Mouse (Mus musculus): Measurements from ENCODE around the gene Itgb1bp1. TPM values are rescaled to one million over a fixed set of nuclear protein-coding genes. Genes with fewer than 3 reads are reported as not detected.
A peak's percentile ranks its signal among the peaks of the same experiment; 100 is the strongest.

The Itgb1bp1 gene
- polyA plus RNA-seq, 1 experiment from 2014 or later, result 43.0 TPM

DNA sequence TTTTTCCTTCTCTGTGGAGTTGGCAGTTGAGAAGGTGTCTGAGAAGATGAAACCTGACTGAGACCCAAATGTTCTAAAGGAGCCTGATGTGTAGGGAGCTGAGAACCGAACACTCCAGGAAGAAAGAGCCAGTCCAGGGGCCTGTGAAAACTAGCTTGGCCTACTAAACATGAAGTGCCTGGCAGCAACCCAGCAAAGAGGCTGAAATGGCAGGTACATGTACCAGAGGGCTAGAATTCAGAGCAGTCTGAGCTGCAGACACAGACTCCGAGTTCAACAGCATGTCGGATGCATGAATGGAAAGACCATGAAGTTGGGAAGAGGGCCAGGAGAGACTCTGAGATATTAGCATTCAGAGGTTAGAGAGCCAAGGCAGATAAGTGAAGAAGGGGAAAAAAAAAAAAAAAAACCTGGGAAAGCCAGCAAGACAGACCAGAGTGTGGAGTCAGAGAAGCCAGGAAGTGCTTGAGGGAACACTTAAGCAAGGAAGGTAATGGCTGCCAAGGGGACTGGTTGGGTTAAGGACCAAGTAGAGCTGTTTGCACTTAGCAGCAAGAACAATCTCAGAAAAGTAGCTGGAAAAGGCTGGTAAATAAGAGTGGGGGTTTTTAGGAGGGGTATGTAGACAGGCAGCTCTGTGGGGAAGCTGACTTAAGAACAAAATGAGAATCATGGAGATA, 2.8 kb upstream of the Itgb1bp1 start:
- Histone ChIP-seq H3K4me1 (peaks cover 15% of the 10 kb centered on the region), H3K9me3 (replicated peaks) (no peaks in the 10 kb centered on the region), H3K27ac (replicated peaks) (no peak overlapping the region), H3K36me3 (peaks cover 57% of the 10 kb centered on the region), H3K4me3 (no peak overlapping the region), H3K27me3 (ENCODE audit: low read depth, poor library complexity, severe bottlenecking) (no peaks in the 10 kb centered on the region)
- no peak for DNase-seq (ENCODE audit: low spot score)
- 94% methylated on average over 3 of the region's 3 CpGs for WGBS

DNA sequence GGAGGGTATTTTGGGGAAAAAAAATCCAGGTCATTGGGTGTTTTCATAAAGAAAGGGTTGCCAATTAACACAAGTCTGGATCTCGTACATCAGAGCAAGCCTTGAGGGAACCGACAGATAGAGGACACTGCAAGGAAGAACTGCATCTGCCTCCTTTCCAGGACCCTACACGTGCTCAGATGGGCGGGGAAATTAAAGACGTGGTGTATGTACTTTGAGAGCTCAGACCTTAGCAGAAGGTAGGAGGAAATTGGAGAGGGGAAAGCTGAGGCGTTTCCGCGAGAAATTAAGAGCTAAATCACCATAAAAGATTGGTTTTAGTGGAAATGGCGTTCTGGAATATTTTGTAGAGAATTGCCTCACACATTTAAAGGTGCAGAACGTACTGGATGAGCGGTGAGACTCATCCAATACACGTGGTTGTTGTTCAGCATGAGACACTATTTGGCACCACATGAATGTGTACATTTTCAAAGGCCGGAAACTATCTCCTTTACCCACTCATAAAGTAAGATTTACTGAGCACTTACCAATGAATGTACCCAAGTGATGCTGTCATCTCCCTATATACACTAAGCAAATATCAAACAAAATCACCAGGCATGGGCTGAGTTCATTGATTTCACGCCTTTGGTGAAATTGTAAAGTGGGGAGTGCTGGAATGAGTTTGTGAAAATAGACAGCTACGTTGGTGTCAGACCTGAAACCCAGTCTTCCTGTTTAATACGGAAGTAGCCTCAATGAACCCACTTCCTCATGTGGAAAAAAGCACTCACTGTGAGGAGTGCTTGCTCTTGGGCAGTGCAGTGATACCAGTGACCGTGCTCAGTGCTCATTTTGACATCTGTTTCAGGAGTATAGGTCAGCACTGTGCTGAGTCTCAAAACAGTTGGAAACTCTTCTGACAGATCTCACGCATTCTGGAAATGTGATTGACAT, 897 bp upstream of the Itgb1bp1 start:
- peaks cover 15% of the 10 kb centered on the region for H3K4me1 ChIP-seq
- WGBS, result 41% methylated on average over 18 of the region's 18 CpGs
- peak; percentile 16 for DNase-seq (ENCODE audit: low spot score)

DNA sequence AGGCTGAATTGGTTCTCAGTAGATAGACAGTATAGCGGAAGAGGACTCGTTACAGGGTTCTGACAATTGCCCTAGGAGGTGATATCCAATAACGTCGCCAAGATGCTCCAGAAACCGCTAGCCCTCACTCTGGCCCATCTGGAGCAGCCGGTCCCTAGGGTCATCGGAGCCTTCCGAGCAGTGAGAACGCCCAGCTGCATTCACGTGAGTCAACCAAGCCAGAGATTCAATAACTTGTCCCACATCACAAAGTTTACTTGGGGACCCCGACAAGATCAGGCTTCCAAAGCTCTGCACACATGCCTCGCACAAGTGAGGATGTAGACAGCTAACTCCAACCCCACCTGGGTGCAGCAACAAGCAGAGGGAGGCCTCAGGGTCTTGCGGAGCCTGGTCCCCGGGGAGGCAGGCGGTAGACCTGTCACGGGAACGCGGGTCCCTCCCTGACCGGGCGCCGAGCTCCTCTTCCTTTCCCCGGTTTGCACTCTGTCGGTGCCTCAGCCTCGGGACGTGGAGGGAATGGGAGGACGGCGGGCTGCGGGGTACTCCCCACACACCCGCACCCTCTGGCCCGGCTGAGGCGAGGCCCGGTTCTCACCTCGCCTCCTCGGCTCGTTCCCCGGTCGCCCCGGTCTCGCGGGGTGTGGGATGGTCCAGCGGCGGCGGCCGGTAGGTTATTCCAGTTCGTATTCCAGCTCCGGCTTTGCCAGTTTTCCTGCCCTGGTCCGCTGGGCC, 409 bp downstream of the Itgb1bp1 start:
- Histone ChIP-seq H3K27me3 (ENCODE audit: low read depth, poor library complexity, severe bottlenecking) (no peaks in the 10 kb centered on the region), H3K4me1 (peaks cover 15% of the 10 kb centered on the region), H3K36me3 (peaks cover 26% of the 10 kb centered on the region), H3K9me3 (replicated peaks) (no peaks in the 10 kb centered on the region), H3K4me3 (peak overlapping the region; percentile 76), H3K27ac (replicated peaks) (peak overlapping the region; percentile 91)
- WGBS, result under 1% methylated on average over 41 of the region's 47 CpGs
- DNase-seq (ENCODE audit: low spot score), result no peak

More for the DNA sequence above, 897 bp upstream of the Itgb1bp1 start:
- Histone ChIP-seq H3K27ac (replicated peaks) (peak overlapping the region; percentile 91), H3K36me3 (peaks cover 39% of the 10 kb centered on the region), H3K4me3 (peak overlapping the region; percentile 76), H3K9me3 (replicated peaks) (no peaks in the 10 kb centered on the region), H3K27me3 (ENCODE audit: low read depth, poor library complexity, severe bottlenecking) (no peaks in the 10 kb centered on the region)

DNA sequence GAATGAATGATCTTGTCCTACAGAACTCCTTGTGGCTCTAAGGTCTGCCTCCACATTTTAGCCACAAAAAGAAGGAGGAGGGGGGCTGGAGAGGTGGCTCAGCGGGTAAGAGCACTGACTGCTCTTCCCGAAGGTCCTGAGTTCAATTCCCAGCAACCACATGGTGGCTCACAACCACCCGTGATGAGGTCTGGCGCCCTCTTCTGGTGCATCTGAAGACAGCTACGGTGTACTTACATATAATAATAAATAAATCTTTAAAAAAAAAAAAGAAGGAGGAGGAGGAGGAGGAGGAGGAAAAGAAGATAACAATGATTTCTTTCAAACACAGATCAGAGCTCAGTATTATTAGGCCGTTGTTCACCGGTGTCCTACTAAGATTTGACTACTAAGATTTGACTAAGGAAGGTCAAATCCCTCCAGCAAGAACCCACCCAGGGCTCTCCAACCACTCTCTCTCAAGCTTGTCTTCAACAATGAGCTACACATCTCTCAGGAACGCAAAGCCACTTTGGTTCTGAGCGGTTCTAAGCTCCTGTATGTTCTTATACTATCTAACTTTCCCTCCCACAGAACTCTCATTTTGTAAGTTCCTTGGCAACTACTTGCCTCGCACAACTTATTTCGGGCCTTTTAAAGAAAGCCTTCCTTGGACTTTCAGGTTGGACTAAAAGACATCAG, 1.2 kb downstream of the Itgb1bp1 start, which contains the start of gene Cpsf3:
Gene Cpsf3 (plus strand): TSS at position 631 of the 681 bp plus-strand sequence.
- Histone ChIP-seq H3K9me3 (replicated peaks) (no peaks in the 10 kb centered on the region), H3K4me1 (peaks cover 15% of the 10 kb centered on the region), H3K4me3 (peak within 1 kb of the TSS; percentile 76), H3K36me3 (peaks cover 18% of the 10 kb centered on the region), H3K27ac (replicated peaks) (peak within 1 kb of the TSS; percentile 91), H3K27me3 (ENCODE audit: low read depth, poor library complexity, severe bottlenecking) (no peaks in the 10 kb centered on the region)
- DNase-seq (ENCODE audit: low spot score), result no peak
- WGBS, result 60% methylated on average over 11 of the region's 11 CpGs

DNA sequence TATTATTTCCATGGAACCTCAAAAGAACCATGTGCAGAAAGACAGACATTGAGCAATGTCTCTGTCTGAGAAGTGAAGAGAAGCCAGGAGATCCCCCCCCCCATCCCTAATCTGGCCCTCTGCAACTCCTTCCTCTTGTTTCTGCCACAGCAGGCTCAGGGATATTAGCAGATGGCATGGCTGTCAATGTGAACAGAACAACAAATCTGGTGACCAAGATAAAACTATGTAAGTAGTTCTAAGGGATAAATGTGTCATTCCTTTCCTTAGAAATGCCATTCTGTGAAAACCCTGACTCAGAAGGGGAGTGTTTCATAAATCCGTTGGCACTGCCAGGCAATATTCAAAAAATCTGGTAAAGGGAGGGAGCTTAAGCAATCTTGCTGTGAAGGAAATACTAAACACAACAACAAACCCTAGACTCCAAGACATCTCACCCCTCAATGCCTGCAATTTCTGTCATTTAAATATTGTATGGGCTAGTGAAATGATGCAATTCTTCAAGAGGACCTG, 8.7 kb downstream of the Itgb1bp1 start:
- WGBS, result 77% methylated on average over 1 of the region's 1 CpGs
- Histone ChIP-seq H3K27ac (replicated peaks) (no peak overlapping the region), H3K4me3 (no peak overlapping the region), H3K9me3 (replicated peaks) (no peaks in the 10 kb centered on the region), H3K27me3 (ENCODE audit: low read depth, poor library complexity, severe bottlenecking) (no peaks in the 10 kb centered on the region), H3K4me1 (no peaks in the 10 kb centered on the region), H3K36me3 (peaks cover 18% of the 10 kb centered on the region)
- DNase-seq (ENCODE audit: low spot score), result no peak

DNA sequence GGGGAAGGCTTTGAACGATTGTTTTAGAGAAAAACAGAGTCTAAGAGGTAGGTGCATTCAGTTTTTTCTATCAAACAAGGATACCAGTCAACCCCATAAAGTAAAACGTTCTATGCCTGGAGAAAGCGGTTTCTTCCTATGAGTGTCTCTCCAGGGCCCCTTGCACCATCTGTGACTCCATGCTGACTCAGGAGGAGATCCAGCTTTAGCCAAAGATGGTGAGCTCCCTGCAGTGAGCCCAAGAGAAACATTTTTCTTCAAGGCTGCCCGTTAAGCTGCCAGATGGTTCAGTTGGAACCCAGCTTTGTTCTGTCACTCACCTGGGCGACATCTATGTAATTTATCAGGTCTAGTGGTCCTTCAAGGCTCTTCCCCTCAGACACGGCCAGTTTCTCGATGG, 11.6 kb downstream of the Itgb1bp1 start:
- Histone ChIP-seq H3K27ac (replicated peaks) (no peak overlapping the region), H3K9me3 (replicated peaks) (no peaks in the 10 kb centered on the region), H3K27me3 (ENCODE audit: low read depth, poor library complexity, severe bottlenecking) (no peaks in the 10 kb centered on the region), H3K36me3 (peaks cover 48% of the 10 kb centered on the region), H3K4me1 (no peaks in the 10 kb centered on the region), H3K4me3 (no peak overlapping the region)
- DNase-seq (ENCODE audit: low spot score), result no peak
- WGBS, result 86% methylated on average over 7 of the region's 7 CpGs

DNA sequence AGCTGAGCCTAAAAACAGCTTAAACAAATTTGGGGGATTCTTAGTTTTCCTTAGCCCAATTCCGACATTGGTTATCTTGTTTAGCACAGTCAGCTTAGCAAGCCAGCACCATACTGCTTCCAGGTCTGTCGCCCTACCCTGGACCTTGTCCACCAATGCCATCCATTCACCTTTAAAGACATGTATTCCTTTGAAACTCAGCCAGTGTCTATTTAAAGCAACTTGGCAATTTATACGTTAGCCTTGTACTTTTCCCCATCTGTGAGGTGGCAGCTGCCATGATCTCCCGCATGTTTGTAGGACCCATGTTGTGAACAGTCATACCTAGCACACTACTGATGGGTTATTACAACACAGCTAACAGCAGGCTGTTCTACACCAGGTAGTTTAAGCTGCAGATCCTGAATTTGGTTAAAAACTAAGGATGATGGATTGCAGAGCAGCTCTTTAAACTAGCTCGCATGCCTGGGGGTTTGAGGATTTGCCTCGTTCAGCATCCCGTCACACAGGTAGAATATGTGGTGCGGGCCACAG, 17.9 kb downstream of the Itgb1bp1 start:
- Histone ChIP-seq H3K4me1 (no peaks in the 10 kb centered on the region), H3K27me3 (ENCODE audit: low read depth, poor library complexity, severe bottlenecking) (no peaks in the 10 kb centered on the region), H3K36me3 (peaks cover 98% of the 10 kb centered on the region), H3K9me3 (replicated peaks) (no peaks in the 10 kb centered on the region), H3K4me3 (no peak overlapping the region), H3K27ac (replicated peaks) (no peak overlapping the region)
- DNase-seq (ENCODE audit: low spot score), result no peak
- WGBS, result 95% methylated on average over 8 of the region's 8 CpGs

DNA sequence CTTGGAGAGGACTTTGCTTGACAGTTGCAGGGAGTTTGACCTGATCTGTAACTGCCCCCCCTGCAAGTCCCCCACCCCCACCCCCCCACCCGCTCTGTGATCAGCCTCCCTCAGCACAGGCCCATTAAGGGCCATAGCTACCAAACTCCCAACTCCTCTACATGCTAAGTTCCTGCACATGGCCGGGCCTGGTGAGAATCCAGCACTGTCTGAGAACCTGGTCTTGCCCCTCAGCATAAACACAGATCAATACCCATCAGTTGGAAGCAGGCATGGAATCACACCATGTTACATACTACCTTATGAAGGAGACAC, 19.3 kb downstream of the Itgb1bp1 start:
- Histone ChIP-seq H3K27me3 (ENCODE audit: low read depth, poor library complexity, severe bottlenecking) (no peaks in the 10 kb centered on the region), H3K9me3 (replicated peaks) (no peaks in the 10 kb centered on the region), H3K27ac (replicated peaks) (no peak overlapping the region), H3K4me3 (no peak overlapping the region), H3K36me3 (peaks cover 99% of the 10 kb centered on the region), H3K4me1 (no peaks in the 10 kb centered on the region)
- 89% methylated on average over 2 of the region's 2 CpGs for WGBS
- DNase-seq (ENCODE audit: low spot score), result no peak

DNA sequence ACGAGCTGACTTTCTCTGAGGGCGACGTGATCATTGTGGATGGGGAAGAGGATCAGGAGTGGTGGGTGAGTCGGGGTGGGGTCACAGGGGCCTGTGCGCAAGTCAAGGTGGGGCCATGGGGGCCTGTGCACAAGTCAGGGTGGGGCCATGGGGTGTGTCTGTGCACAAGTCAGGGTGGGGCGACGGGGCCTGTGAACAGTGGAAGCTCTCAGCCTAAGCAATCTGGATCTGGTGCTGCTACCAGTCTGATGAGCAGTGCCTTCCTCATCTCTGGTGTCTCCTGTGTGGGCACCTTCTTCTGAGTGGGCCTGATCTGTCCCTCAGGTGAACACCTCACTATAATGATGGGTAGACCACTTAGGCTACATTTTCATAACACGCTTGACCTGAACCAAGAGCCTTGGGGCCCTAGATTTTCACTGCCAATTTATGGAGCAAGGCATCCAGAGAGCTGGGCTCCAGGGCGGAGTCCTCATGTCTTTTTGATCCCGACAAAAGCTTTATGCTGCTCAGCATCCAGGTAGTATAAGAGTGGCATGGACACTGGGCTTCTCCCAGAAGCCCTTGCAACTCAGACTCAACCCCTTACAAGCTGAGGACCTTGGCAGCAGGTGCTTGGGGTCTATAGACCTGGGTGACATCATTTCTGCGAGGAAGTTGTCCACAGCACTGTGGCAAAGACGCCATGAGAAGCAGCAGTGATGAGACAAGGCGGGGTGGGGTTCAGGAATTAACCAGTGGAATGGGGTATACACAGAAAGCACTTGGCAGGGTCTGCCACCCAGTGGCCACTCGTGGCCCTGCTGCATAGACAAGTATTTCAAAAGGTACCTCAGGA, 19.9 kb downstream of the Itgb1bp1 start:
- peaks cover 99% of the 10 kb centered on the region for H3K36me3 ChIP-seq
- no peaks in the 10 kb centered on the region for H3K9me3 ChIP-seq (replicated peaks)
- H3K27ac ChIP-seq (replicated peaks), result no peak overlapping the region
- whole genome bisulfite sequencing, result 79% methylated on average over 14 of the region's 14 CpGs
- DNase-seq (ENCODE audit: low spot score), result peak; percentile 52
- H3K27me3 ChIP-seq (ENCODE audit: low read depth, poor library complexity, severe bottlenecking), result no peaks in the 10 kb centered on the region
- H3K4me1 ChIP-seq, result no peaks in the 10 kb centered on the region
- no peak overlapping the region for H3K4me3 ChIP-seq

DNA sequence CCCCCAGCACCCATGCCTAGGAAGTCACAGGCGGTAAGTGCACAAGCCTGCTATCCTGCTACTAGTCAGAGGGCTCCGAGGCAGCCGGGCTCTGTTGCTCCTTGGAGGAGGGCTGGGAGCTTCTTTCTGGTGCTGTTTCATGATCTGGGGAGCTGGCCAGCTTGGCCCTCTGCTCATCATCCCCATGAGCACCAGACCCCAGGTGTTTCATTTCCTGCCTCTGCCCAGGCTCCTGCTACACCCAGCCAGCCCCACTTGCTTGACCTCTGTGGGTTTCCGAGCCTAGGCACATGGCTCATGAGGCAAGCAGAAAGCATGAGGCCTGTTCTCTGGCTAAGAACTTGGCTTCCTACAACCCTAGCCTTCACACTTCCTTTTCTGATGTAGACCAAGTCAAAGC, 20.6 kb downstream of the Itgb1bp1 start:
- DNase-seq (ENCODE audit: low spot score), result no peak
- Histone ChIP-seq H3K9me3 (replicated peaks) (no peaks in the 10 kb centered on the region), H3K27ac (replicated peaks) (no peak overlapping the region), H3K36me3 (peaks cover 99% of the 10 kb centered on the region), H3K4me1 (no peaks in the 10 kb centered on the region), H3K27me3 (ENCODE audit: low read depth, poor library complexity, severe bottlenecking) (no peaks in the 10 kb centered on the region), H3K4me3 (no peak overlapping the region)
- 96% methylated on average over 4 of the region's 4 CpGs for WGBS

DNA sequence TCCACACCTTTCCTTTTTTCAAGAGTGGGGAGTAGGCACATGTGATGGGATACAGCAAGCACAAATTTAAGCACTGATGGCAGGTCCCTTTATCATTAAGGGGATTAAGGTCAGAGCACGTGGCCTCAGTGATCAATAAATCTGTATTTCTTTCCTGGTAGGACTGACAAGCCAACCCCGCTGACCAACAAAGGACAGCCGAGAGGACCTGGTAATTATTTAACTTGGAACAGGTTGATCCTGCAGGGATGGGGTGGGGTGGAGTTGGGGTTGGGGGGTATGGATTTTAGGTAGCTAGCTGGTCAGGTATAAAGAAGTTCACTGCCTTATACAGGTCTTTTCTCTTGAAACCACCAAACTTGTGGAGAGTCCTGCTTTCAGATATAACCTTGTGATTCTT, 21.1 kb downstream of the Itgb1bp1 start:
- H3K9me3 ChIP-seq (replicated peaks), result no peaks in the 10 kb centered on the region
- no peaks in the 10 kb centered on the region for H3K4me1 ChIP-seq
- no peak overlapping the region for H3K4me3 ChIP-seq
- no peak for DNase-seq (ENCODE audit: low spot score)
- 86% methylated on average over 3 of the region's 3 CpGs for WGBS
- no peaks in the 10 kb centered on the region for H3K27me3 ChIP-seq (ENCODE audit: low read depth, poor library complexity, severe bottlenecking)
- peaks cover 99% of the 10 kb centered on the region for H3K36me3 ChIP-seq
- no peak overlapping the region for H3K27ac ChIP-seq (replicated peaks)
